Mouse (Mus musculus) neural tube, embryonic 12.5 days (tissue): ENCODE data around the gene Fbxw11. TPM values are rescaled to one million over a fixed set of nuclear protein-coding genes. Genes with fewer than 3 reads are reported as not detected.
"Not testable (repeated sequence)": the region's sequence is repeated elsewhere in the genome, so short reads cannot be mapped to it uniquely, and the experiment has no call there.

Experiments
- ATAC-seq: fragments of 200-750 bp; cut with Nextera tagmentation; 2 replicates; pipeline ENCODE4 v1.8.0; 2017; ENCODE audit warnings: low read depth, mild to moderate bottlenecking, moderate TSS enrichment, moderate library complexity; ENCODE audit not compliant: low FRiP score
- H3K27ac ChIP-seq: fragments of 300-500 bp; sonication (generic); 2 replicates; pipeline ENCODE4 v1.5.1; 2016
- H3K27me3 ChIP-seq: fragments of 300-500 bp; sonication (generic); replicated peaks from 2 replicates; pipeline ENCODE4 v1.6.1; 2016; ENCODE audit warnings: mild to moderate bottlenecking
- H3K36me3 ChIP-seq: fragments of 300-500 bp; sonication (generic); 2 replicates; pipeline ENCODE4 v1.6.1; 2016; ENCODE audit warnings: mild to moderate bottlenecking
- H3K4me1 ChIP-seq: fragments of 300-500 bp; sonication (generic); 2 replicates; pipeline ENCODE4 v1.6.1; 2016
- H3K4me2 ChIP-seq: fragments of 300-500 bp; sonication (generic); replicated peaks from 2 replicates; pipeline ENCODE4 v1.6.1; 2016; ENCODE audit warnings: mild to moderate bottlenecking
- H3K4me3 ChIP-seq: fragments of 300-500 bp; sonication (generic); 2 replicates; pipeline ENCODE4 v1.5.1; 2016
- H3K9ac ChIP-seq: fragments of 300-500 bp; sonication (generic); 2 replicates; pipeline ENCODE4 v1.6.1; 2016; ENCODE audit warnings: mild to moderate bottlenecking
- H3K9me3 ChIP-seq: fragments of 300-500 bp; sonication (generic); 2 replicates; pipeline ENCODE4 v1.6.1; 2016; ENCODE audit warnings: mild to moderate bottlenecking
- WGBS: fragments of 180-500 bp; shearing (Covaris S2); methylation state at CpG from one replicate; pipeline ENCODE4 v1.1.7; 2016; 5-methylcytosine and 5-hydroxymethylcytosine counted together
- polyA plus RNA-seq: library from polyadenylated mRNA; unstranded; fragments of >200 nt; fragmentation: Nextera tagmentation; extraction: Ambion mirVana; gene quantifications from 2 replicates; pipeline ENCODE4 v1.2.1, GENCODE M21; 2016

Gene Fbxw11
- polyA plus RNA-seq, 1 experiment from 2014 or later, result 121 TPM

GRCm38 (mm10) chr11:32615561-32615960, 27.0 kb upstream of the Fbxw11 start:
- ATAC-seq, result no peak
- Histone ChIP-seq H3K9me3 (no peaks in the 10 kb centered on the region), H3K9ac (no peak overlapping the region), H3K4me2 (no peak overlapping the region), H3K4me3 (no peak overlapping the region), H3K4me1 (peaks cover 12% of the 10 kb centered on the region), H3K36me3 (peaks cover 16% of the 10 kb centered on the region), H3K27ac (no peak overlapping the region), H3K27me3 (no peaks in the 10 kb centered on the region)
- 14% methylated on average over 11 of the region's 11 CpGs for WGBS

GRCm38 (mm10) chr11:32616091-32616490, 26.4 kb upstream of the Fbxw11 start:
- Histone ChIP-seq H3K4me1 (peaks cover 12% of the 10 kb centered on the region), H3K27me3 (no peaks in the 10 kb centered on the region), H3K36me3 (peaks cover 11% of the 10 kb centered on the region), H3K4me2 (no peak overlapping the region), H3K27ac (no peak overlapping the region), H3K4me3 (no peak overlapping the region), H3K9ac (no peak overlapping the region), H3K9me3 (no peaks in the 10 kb centered on the region)
- 72% methylated on average over 6 of the region's 6 CpGs for WGBS
- ATAC-seq, result no peak

GRCm38 (mm10) chr11:32618036-32618435, 24.5 kb upstream of the Fbxw11 start:
- no peak overlapping the region for H3K4me3 ChIP-seq
- WGBS, result 84% methylated on average over 1 of the region's 1 CpGs
- no peak overlapping the region for H3K9ac ChIP-seq
- no peaks in the 10 kb centered on the region for H3K27me3 ChIP-seq
- H3K36me3 ChIP-seq, result peaks cover 15% of the 10 kb centered on the region
- ATAC-seq, result no peak
- H3K4me2 ChIP-seq, result no peak overlapping the region
- peaks cover 16% of the 10 kb centered on the region for H3K4me1 ChIP-seq
- no peaks in the 10 kb centered on the region for H3K9me3 ChIP-seq
- H3K27ac ChIP-seq, result no peak overlapping the region

- not testable (repeated sequence) for H3K27ac ChIP-seq
- H3K4me1 ChIP-seq, result peaks cover 22% of the 10 kb centered on the region
- 82% methylated on average over 5 of the region's 5 CpGs for WGBS
These were observed 23.9 kb upstream of the Fbxw11 start for GRCm38 (mm10) chr11:32618641-32619040.

GRCm38 (mm10) chr11:32619257-32619816, 23.2 kb upstream of the Fbxw11 start:
- 58% methylated on average over 8 of the region's 8 CpGs for WGBS
- H3K9me3 ChIP-seq, result no peaks in the 10 kb centered on the region
- ATAC-seq, result 0 out of 2 replicates have a peak, but pooled peaks have one; percentile 22
- no peak overlapping the region for H3K4me3 ChIP-seq
- no peak overlapping the region for H3K9ac ChIP-seq
- H3K4me2 ChIP-seq, result no peak overlapping the region
- H3K27ac ChIP-seq, result no peak overlapping the region
- H3K27me3 ChIP-seq, result no peaks in the 10 kb centered on the region
- peaks cover 9% of the 10 kb centered on the region for H3K36me3 ChIP-seq
- H3K4me1 ChIP-seq, result peaks cover 25% of the 10 kb centered on the region

More at GRCm38 (mm10) chr11:32618641-32619040, 23.9 kb upstream of the Fbxw11 start:
- ATAC-seq, H3K27me3 ChIP-seq, H3K9me3 ChIP-seq, H3K4me3 ChIP-seq, H3K4me2 ChIP-seq, H3K9ac ChIP-seq: not testable (repeated sequence)
- H3K36me3 ChIP-seq, result peaks cover 12% of the 10 kb centered on the region

GRCm38 (mm10) chr11:32619866-32620456, 22.6 kb upstream of the Fbxw11 start:
- Histone ChIP-seq H3K4me2 (no peak overlapping the region), H3K27me3 (no peaks in the 10 kb centered on the region), H3K9me3 (no peaks in the 10 kb centered on the region), H3K4me3 (no peak overlapping the region), H3K9ac (no peak overlapping the region), H3K4me1 (peaks cover 25% of the 10 kb centered on the region), H3K36me3 (peaks cover 6% of the 10 kb centered on the region; the same call in 1 of the 2 replicates), H3K27ac (no peak overlapping the region)
- WGBS, result 72% methylated on average over 6 of the region's 6 CpGs
- ATAC-seq, result no peak

GRCm38 (mm10) chr11:32621831-32622478, 20.6 kb upstream of the Fbxw11 start:
- H3K27ac ChIP-seq, result no peak overlapping the region
- H3K27me3 ChIP-seq, result no peaks in the 10 kb centered on the region
- 81% methylated on average over 12 of the region's 12 CpGs for WGBS
- peaks cover 20% of the 10 kb centered on the region for H3K4me1 ChIP-seq
- peaks cover 6% of the 10 kb centered on the region; the same call in 1 of the 2 replicates for H3K36me3 ChIP-seq
- H3K9me3 ChIP-seq, result no peaks in the 10 kb centered on the region
- ATAC-seq, result no peak
- H3K4me2 ChIP-seq, result no peak overlapping the region
- no peak overlapping the region for H3K4me3 ChIP-seq
- no peak overlapping the region for H3K9ac ChIP-seq

GRCm38 (mm10) chr11:32622479-32623190, 19.9 kb upstream of the Fbxw11 start:
- WGBS, result 87% methylated on average over 13 of the region's 13 CpGs
- ATAC-seq, result no peak
- H3K9me3 ChIP-seq, result no peaks in the 10 kb centered on the region

GRCm38 (mm10) chr11:32623236-32623635, 19.3 kb upstream of the Fbxw11 start:
- 73% methylated on average over 5 of the region's 5 CpGs for WGBS

More at GRCm38 (mm10) chr11:32622479-32623190, 19.9 kb upstream of the Fbxw11 start:
- H3K27me3 ChIP-seq, result no peaks in the 10 kb centered on the region
- peaks cover 20% of the 10 kb centered on the region for H3K4me1 ChIP-seq
- H3K4me2 ChIP-seq, result no peak overlapping the region
- peaks cover 6% of the 10 kb centered on the region; the same call in 1 of the 2 replicates for H3K36me3 ChIP-seq
- 0 out of 2 replicates have a peak overlapping the region, but pooled peaks have one; percentile 26 for H3K9ac ChIP-seq
- H3K4me3 ChIP-seq, result no peak overlapping the region
- no peak overlapping the region for H3K27ac ChIP-seq

GRCm38 (mm10) chr11:32623912-32624311, 18.6 kb upstream of the Fbxw11 start:
- no peak overlapping the region for H3K9ac ChIP-seq
- H3K9me3 ChIP-seq, result no peaks in the 10 kb centered on the region
- peaks cover 4% of the 10 kb centered on the region; the same call in 1 of the 2 replicates for H3K36me3 ChIP-seq
- H3K27me3 ChIP-seq, result no peaks in the 10 kb centered on the region
- H3K4me3 ChIP-seq, result no peak overlapping the region
- no peak for ATAC-seq
- H3K4me1 ChIP-seq, result peaks cover 20% of the 10 kb centered on the region
- no peak overlapping the region for H3K27ac ChIP-seq
- 64% methylated on average over 6 of the region's 6 CpGs for WGBS
- H3K4me2 ChIP-seq, result no peak overlapping the region

More at GRCm38 (mm10) chr11:32623236-32623635, 19.3 kb upstream of the Fbxw11 start:
- Histone ChIP-seq H3K9me3 (no peaks in the 10 kb centered on the region), H3K4me1 (peaks cover 20% of the 10 kb centered on the region), H3K4me3 (no peak overlapping the region), H3K27me3 (no peaks in the 10 kb centered on the region), H3K9ac (0 out of 2 replicates have a peak overlapping the region, but pooled peaks have one; percentile 26), H3K4me2 (no peak overlapping the region), H3K27ac (no peak overlapping the region), H3K36me3 (peaks cover 4% of the 10 kb centered on the region; the same call in 1 of the 2 replicates)
- no peak for ATAC-seq

GRCm38 (mm10) chr11:32625677-32626076, 16.8 kb upstream of the Fbxw11 start:
- no peak overlapping the region for H3K27ac ChIP-seq
- 40% methylated on average over 1 of the region's 1 CpGs for WGBS

GRCm38 (mm10) chr11:32626079-32626478, 16.4 kb upstream of the Fbxw11 start:
- Histone ChIP-seq H3K9me3 (no peaks in the 10 kb centered on the region), H3K4me1 (peaks cover 13% of the 10 kb centered on the region), H3K36me3 (peaks cover 4% of the 10 kb centered on the region; the same call in 1 of the 2 replicates), H3K9ac (no peak overlapping the region), H3K27ac (no peak overlapping the region), H3K27me3 (no peaks in the 10 kb centered on the region), H3K4me3 (no peak overlapping the region), H3K4me2 (no peak overlapping the region)
- 81% methylated on average over 6 of the region's 6 CpGs for WGBS
- ATAC-seq, result no peak

More at GRCm38 (mm10) chr11:32625677-32626076, 16.8 kb upstream of the Fbxw11 start:
- Histone ChIP-seq H3K27me3 (no peaks in the 10 kb centered on the region), H3K9me3 (no peaks in the 10 kb centered on the region), H3K4me1 (peaks cover 13% of the 10 kb centered on the region), H3K9ac (no peak overlapping the region), H3K36me3 (peaks cover 4% of the 10 kb centered on the region; the same call in 1 of the 2 replicates), H3K4me3 (no peak overlapping the region), H3K4me2 (no peak overlapping the region)
- ATAC-seq, result no peak
